Mouse (Mus musculus): ENCODE data around the gene Gsta2.

DNA sequence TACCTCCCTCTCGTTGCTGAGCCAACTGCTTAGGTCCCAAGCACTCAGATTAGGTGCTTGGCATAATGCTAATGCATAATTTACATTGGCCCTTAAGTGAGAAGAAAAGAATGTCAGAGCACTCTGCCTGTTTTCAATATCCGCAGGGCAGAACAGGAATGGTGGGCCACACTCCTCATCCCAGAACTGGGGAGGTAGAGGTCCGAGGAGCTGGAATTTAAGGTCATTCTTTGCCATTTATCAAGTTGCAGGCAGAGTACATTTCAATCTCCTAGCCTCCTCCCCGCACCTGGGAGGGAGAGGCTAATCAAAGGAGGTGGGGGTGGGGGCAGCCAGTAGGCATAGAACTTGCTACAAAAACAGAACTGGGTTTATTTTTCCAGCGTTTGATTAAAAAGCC, 18.8 kb upstream of the Gsta2 start:
- TF ChIP-seq CTCF (IDR thresholded peaks at IDR 0.05; ENCODE audit: low read depth, low read length) (no peak), POLR2A (IDR thresholded peaks at IDR 0.05; ENCODE audit: extremely low read depth, insufficient read depth, low read length) (no peak)
